Mouse (Mus musculus) heart, postnatal 0 days (tissue): Measurements from ENCODE around the gene Dhx36. TPM values are rescaled to one million over a fixed set of nuclear protein-coding genes. Genes with fewer than 3 reads are reported as not detected.

Experiments
- ATAC-seq: fragments of 200-750 bp; cut with Nextera tagmentation; 2 replicates; pipeline ENCODE4 v1.8.0; 2017; ENCODE audit warnings: low read depth, moderate number of reproducible peaks, moderate library complexity; ENCODE audit not compliant: insufficient read depth
- DNase-seq: peaks from one replicate; pipeline ENCODE4 v3.0.0-alpha.2; 2016; ENCODE audit warnings: low spot score
- H3K27ac ChIP-seq: fragments of 300-500 bp; sonication (generic); 2 replicates; pipeline ENCODE4 v1.5.1; 2014; ENCODE audit warnings: low read depth, mild to moderate bottlenecking
- H3K27me3 ChIP-seq: fragments of 300-500 bp; sonication (generic); 2 replicates; pipeline ENCODE4 v1.6.1; 2014; ENCODE audit warnings: low read length, mixed read lengths; ENCODE audit not compliant: control insufficient read depth, insufficient read depth
- H3K36me3 ChIP-seq: fragments of 300-500 bp; sonication (generic); replicated peaks from 2 replicates; pipeline ENCODE4 v1.6.1; 2014; ENCODE audit warnings: low read length, mixed read lengths; ENCODE audit not compliant: control insufficient read depth, insufficient read depth
- H3K4me1 ChIP-seq: fragments of 300-500 bp; sonication (generic); 2 replicates; pipeline ENCODE4 v1.6.1; 2014; ENCODE audit warnings: antibody characterized with exemption; ENCODE audit not compliant: control insufficient read depth, insufficient read depth
- H3K4me2 ChIP-seq: fragments of 300-500 bp; sonication (generic); 2 replicates; pipeline ENCODE4 v1.6.1; 2014; ENCODE audit warnings: low read depth, mild to moderate bottlenecking, low read length, moderate library complexity
- H3K4me3 ChIP-seq: fragments of 300-500 bp; sonication (generic); 2 replicates; pipeline ENCODE4 v1.5.1; 2014; ENCODE audit warnings: low read depth, low read length
- H3K9ac ChIP-seq: fragments of 300-500 bp; sonication (generic); replicated peaks from 2 replicates; pipeline ENCODE4 v1.6.1; 2014; ENCODE audit warnings: low read depth, low read length, mixed read lengths
- H3K9me3 ChIP-seq: fragments of 300-500 bp; sonication (generic); replicated peaks from 2 replicates; pipeline ENCODE4 v1.6.1; 2016; ENCODE audit warnings: low read length; ENCODE audit not compliant: control insufficient read depth
- CTCF ChIP-seq: IDR thresholded peaks from 2 replicates; pipeline ENCODE4 v1.5.1; 2016; ENCODE audit warnings: antibody characterized with exemption, control low read depth, low read depth
- EP300 ChIP-seq: IDR thresholded peaks from 2 replicates; pipeline ENCODE4 v1.6.1; 2016; ENCODE audit warnings: antibody characterized with exemption, low read depth
- WGBS: fragments of 180-500 bp; shearing (Covaris S2); extraction: QIAGEN DNeasy Blood & Tissue Kit; methylation state at CpG from one replicate; pipeline ENCODE4 v1.1.7; 2014; 5-methylcytosine and 5-hydroxymethylcytosine counted together
- polyA plus RNA-seq: library from polyadenylated mRNA; unstranded; fragments of >200 nt; fragmentation: Nextera tagmentation; extraction: Ambion mirVana; gene quantifications from 2 replicates; pipeline ENCODE4 v1.2.1, GENCODE M21; 2015
- total RNA-seq: library from RNA; depleted of rRNA; stranded (reverse); fragments of >200 nt; gene quantifications from 2 replicates; pipeline ENCODE4 v1.2.3, GENCODE M21; 2014; ENCODE audit warnings: low replicate concordance

The Dhx36 gene
- total and polyA plus RNA-seq, 2 experiments from 2014 or later = 13.1 to 20.8 TPM

- no peak overlapping the region for H3K9ac ChIP-seq
- ATAC-seq = no peak
- H3K27ac ChIP-seq = no peak overlapping the region
Measured at GRCm38 (mm10) chr3:62447151-62447550, 59.7 kb downstream of the Dhx36 start.

GRCm38 (mm10) chr3:62446271-62446670 lies 60.5 kb downstream of the Dhx36 start:
- Histone ChIP-seq H3K27me3 (no peaks in the 10 kb centered on the region), H3K36me3 (no peaks in the 10 kb centered on the region), H3K9me3 (no peaks in the 10 kb centered on the region), H3K4me3 (no peak overlapping the region), H3K27ac (no peak overlapping the region), H3K4me1 (peaks cover 7% of the 10 kb centered on the region; the same call in 1 of the 2 replicates), H3K4me2 (no peak overlapping the region), H3K9ac (no peak overlapping the region)
- no peak for DNase-seq
- no peak for TF ChIP-seq CTCF
- no peak for TF ChIP-seq EP300
- 58% methylated on average over 7 of the region's 7 CpGs for WGBS
- ATAC-seq = no peak

More at GRCm38 (mm10) chr3:62447151-62447550, 59.7 kb downstream of the Dhx36 start:
- TF ChIP-seq EP300 (no peak), CTCF (no peak)
- WGBS = 41% methylated on average over 8 of the region's 8 CpGs
- no peaks in the 10 kb centered on the region for H3K9me3 ChIP-seq
- no peaks in the 10 kb centered on the region for H3K36me3 ChIP-seq
- DNase-seq = no peak
- H3K27me3 ChIP-seq = no peaks in the 10 kb centered on the region
- H3K4me3 ChIP-seq = no peak overlapping the region
- peaks cover 7% of the 10 kb centered on the region; the same call in 1 of the 2 replicates for H3K4me1 ChIP-seq
- H3K4me2 ChIP-seq = no peak overlapping the region

GRCm38 (mm10) chr3:62443582-62444194 lies 63.1 kb downstream of the Dhx36 start:
- Histone ChIP-seq H3K36me3 (no peaks in the 10 kb centered on the region), H3K4me3 (no peak overlapping the region), H3K4me2 (no peak overlapping the region), H3K9me3 (no peaks in the 10 kb centered on the region), H3K27ac (no peak overlapping the region), H3K9ac (no peak overlapping the region), H3K4me1 (peaks cover 7% of the 10 kb centered on the region; the same call in 1 of the 2 replicates), H3K27me3 (no peaks in the 10 kb centered on the region)
- DNase-seq (no peak), ATAC-seq (no peak)
- TF ChIP-seq CTCF (no peak), EP300 (no peak)
- 61% methylated on average over 12 of the region's 12 CpGs for WGBS

GRCm38 (mm10) chr3:62440431-62440969 lies 66.3 kb downstream of the Dhx36 start:
- Histone ChIP-seq H3K27ac (no peak overlapping the region), H3K4me2 (no peak overlapping the region), H3K4me3 (no peak overlapping the region), H3K9ac (no peak overlapping the region), H3K9me3 (no peaks in the 10 kb centered on the region), H3K4me1 (no peaks in the 10 kb centered on the region), H3K27me3 (no peaks in the 10 kb centered on the region), H3K36me3 (no peaks in the 10 kb centered on the region)
- ATAC-seq (no peak), DNase-seq (no peak)
- WGBS = 58% methylated on average over 5 of the region's 5 CpGs
- TF ChIP-seq CTCF (no peak), EP300 (no peak)

DNA sequence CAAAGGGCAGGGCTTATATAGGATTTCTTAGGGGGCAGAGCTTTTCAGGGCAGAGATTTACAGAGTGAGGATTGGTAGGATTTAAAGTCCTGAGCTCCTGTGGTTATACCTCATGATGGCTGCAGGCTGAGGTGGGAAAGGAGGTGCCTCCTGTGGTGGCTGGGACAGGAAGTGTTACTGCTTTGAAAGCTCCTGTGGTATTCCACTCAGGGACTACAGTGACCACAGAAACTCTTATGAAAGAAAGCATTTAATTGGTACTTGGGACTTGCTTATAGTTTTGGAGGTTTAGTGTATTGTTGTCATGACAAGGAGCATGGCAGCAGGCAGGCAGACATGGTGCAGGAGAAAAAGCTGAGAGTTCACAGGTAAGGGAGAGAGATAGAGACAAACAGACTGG lies 70.9 kb downstream of the Dhx36 start:
- DNase-seq = no peak
- TF ChIP-seq EP300 (no peak), CTCF (no peak)
- no peak for ATAC-seq
- Histone ChIP-seq H3K27me3 (no peaks in the 10 kb centered on the region), H3K9me3 (no peaks in the 10 kb centered on the region), H3K4me3 (no peak overlapping the region), H3K9ac (no peak overlapping the region), H3K4me2 (no peak overlapping the region), H3K36me3 (no peaks in the 10 kb centered on the region), H3K27ac (no peak overlapping the region), H3K4me1 (no peaks in the 10 kb centered on the region)

DNA sequence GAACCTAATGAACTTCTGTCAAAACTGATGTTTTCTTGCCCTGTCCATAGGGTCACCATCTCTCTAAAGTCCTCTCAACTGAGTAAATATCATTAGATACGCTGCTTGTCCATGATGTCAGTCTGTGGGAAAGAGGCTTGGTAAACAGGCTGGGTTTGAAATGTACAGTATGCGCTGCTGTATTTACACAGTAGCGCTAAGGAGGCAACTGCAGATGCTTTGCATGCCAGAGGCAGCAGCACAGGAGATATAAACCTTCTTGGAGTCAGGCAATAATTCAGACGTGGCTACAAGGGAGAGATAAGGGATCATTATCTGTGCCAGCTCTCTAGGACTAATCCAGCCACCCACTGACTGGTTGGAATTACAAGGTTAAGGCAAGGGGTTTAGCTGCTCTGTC lies 73.1 kb downstream of the Dhx36 start:
- H3K27me3 ChIP-seq = no peaks in the 10 kb centered on the region
- H3K36me3 ChIP-seq = no peaks in the 10 kb centered on the region
- no peak overlapping the region for H3K4me2 ChIP-seq
- H3K4me1 ChIP-seq = no peaks in the 10 kb centered on the region
- no peak for ATAC-seq
- 42% methylated on average over 4 of the region's 4 CpGs for WGBS
- no peak overlapping the region for H3K27ac ChIP-seq
- DNase-seq = no peak
- no peak for TF ChIP-seq EP300
- no peak for TF ChIP-seq CTCF
- no peaks in the 10 kb centered on the region for H3K9me3 ChIP-seq
- H3K9ac ChIP-seq = no peak overlapping the region
- no peak overlapping the region for H3K4me3 ChIP-seq
